Mouse (Mus musculus): Measurements from ENCODE around the gene Slc25a33.
"Not testable (repeated sequence)": the region's sequence is repeated elsewhere in the genome, so short reads cannot be mapped to it uniquely, and the experiment has no call there.

- not testable (repeated sequence) for TF ChIP-seq CTCF (IDR thresholded peaks at IDR 0.05); POLR2A (IDR thresholded peaks at IDR 0.05; ENCODE audit: insufficient read depth, low read depth, low read length)
These were observed 24.4 kb downstream of the Slc25a33 start for GRCm38 (mm10) chr4:149749663-149750015.
